8 mouse cellular contexts compared by ENCODE assay signal in the genomic region with DNA sequence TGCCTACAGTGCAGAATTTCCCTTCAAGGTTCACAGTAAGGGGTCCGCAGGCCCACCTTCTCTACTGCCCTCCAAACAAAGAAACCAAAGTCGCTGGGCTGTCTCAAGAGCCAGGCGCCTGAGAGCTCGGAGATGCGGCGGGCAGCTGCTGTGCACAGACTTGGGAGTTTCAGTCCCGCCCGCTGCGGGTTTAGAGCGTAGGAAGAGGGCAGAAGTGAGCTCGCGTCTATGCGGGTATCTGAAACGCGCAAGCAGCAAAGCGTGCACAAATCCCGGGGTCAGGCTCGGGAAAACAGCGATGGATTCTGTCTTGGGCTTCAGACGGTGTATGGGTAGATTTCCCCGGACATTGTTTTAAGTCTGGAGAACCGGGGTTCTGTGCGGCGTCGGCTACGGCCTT. TPM values are rescaled to one million over a fixed set of nuclear protein-coding genes. Genes with fewer than 3 reads are reported as not detected.
DNase-seq lines count a peak whose midpoint lies in the region; ATAC-seq lines count a peak whose summit lies in the region.

No protein-coding gene starts in this region.

- 0 out of 2 replicates have a peak, but pooled peaks have one; percentile 13 for ATAC-seq in kidney, embryonic 15.5 days (replicated peaks; ENCODE audit: low FRiP score)
- no peak for ATAC-seq in hindbrain, embryonic 13.5 days (ENCODE audit: low FRiP score)
- ATAC-seq in midbrain, embryonic 16.5 days = 0 out of 2 replicates have a peak, but pooled peaks have one; percentile 8
- ATAC-seq in activated CD4-positive, CD25-positive, alpha-beta regulatory T cell, adult 4 months = no peak

- peaks cover 24% of the 10 kb centered on the region for H3K4me1 ChIP-seq in kidney, embryonic 15.5 days
- H3K4me1 ChIP-seq in hindbrain, embryonic 13.5 days (replicated peaks) = peaks cover 37% of the 10 kb centered on the region
- H3K4me1 ChIP-seq in midbrain, embryonic 16.5 days (ENCODE audit: control insufficient read depth, insufficient read depth, low read length) = peaks cover 15% of the 10 kb centered on the region

- DNase-seq in kidney, adult 8-10 months = no peak
- peak; percentile 80 for DNase-seq in embryo, embryonic 11 days
- no peak for DNase-seq in c-Kit-positive CD71-positive TER-119-positive erythroid progenitor cells, embryonic 14.5 days (ENCODE audit: low spot score)
- DNase-seq in urinary bladder, postnatal 4 days (ENCODE audit: low spot score in 2 of 2) = no peak

- peak overlapping the region; percentile 21; the same call in 1 of the 2 replicates for H3K4me3 ChIP-seq in kidney, embryonic 15.5 days (replicated peaks)
- peak overlapping the region; percentile 19 for H3K4me3 ChIP-seq in hindbrain, embryonic 13.5 days
- H3K4me3 ChIP-seq in midbrain, embryonic 16.5 days (ENCODE audit: low read depth, low read length) = peak overlapping the region; percentile 38

- H3K27ac ChIP-seq in kidney, embryonic 15.5 days = no peak overlapping the region
- peak overlapping the region; percentile 40 for H3K27ac ChIP-seq in hindbrain, embryonic 13.5 days
- peak overlapping the region; percentile 87 for H3K27ac ChIP-seq in midbrain, embryonic 16.5 days (ENCODE audit: low read length)

- H3K9ac ChIP-seq in kidney, embryonic 15.5 days = no peak overlapping the region
- peak overlapping the region; percentile 35; the same call in 1 of the 2 replicates for H3K9ac ChIP-seq in hindbrain, embryonic 13.5 days
- H3K9ac ChIP-seq in midbrain, embryonic 16.5 days (ENCODE audit: low read depth, low read length) = peak overlapping the region; percentile 54

- no peaks in the 10 kb centered on the region for H3K9me3 ChIP-seq in kidney, embryonic 15.5 days (replicated peaks)
- no peaks in the 10 kb centered on the region for H3K9me3 ChIP-seq in hindbrain, embryonic 13.5 days
- no peaks in the 10 kb centered on the region for H3K9me3 ChIP-seq in midbrain, embryonic 16.5 days (replicated peaks; ENCODE audit: control insufficient read depth, low read length, poor library complexity, severe bottlenecking)

- no peaks in the 10 kb centered on the region for H3K36me3 ChIP-seq in kidney, embryonic 15.5 days
- no peaks in the 10 kb centered on the region for H3K36me3 ChIP-seq in hindbrain, embryonic 13.5 days
- H3K36me3 ChIP-seq in midbrain, embryonic 16.5 days (ENCODE audit: control insufficient read depth, insufficient read depth, low read length) = no peaks in the 10 kb centered on the region

- peak overlapping the region; percentile 40 for H3K4me2 ChIP-seq in kidney, embryonic 15.5 days
- H3K4me2 ChIP-seq in hindbrain, embryonic 13.5 days = peak overlapping the region; percentile 43
- peak overlapping the region; percentile 52 for H3K4me2 ChIP-seq in midbrain, embryonic 16.5 days (ENCODE audit: low read length)

- under 1% methylated on average over 26 of the region's 26 CpGs for WGBS in kidney, embryonic 15.5 days
- 0% methylated on average over 26 of the region's 26 CpGs for WGBS in hindbrain, embryonic 13.5 days
- WGBS in midbrain, embryonic 16.5 days = 1% methylated on average over 26 of the region's 26 CpGs

- peaks cover 100% of the 10 kb centered on the region for H3K27me3 ChIP-seq in kidney, embryonic 15.5 days
- peaks cover 97% of the 10 kb centered on the region for H3K27me3 ChIP-seq in hindbrain, embryonic 13.5 days
- peaks cover 37% of the 10 kb centered on the region for H3K27me3 ChIP-seq in midbrain, embryonic 16.5 days (ENCODE audit: control insufficient read depth, insufficient read depth, low read depth, low read length)

RNA-seq across cellular contexts. Expression of a gene that starts 7.4 kb away (rescaled TPM):
- polyA plus RNA-seq in kidney, embryonic 15.5 days (2015; fragmentation: Nextera tagmentation; extraction: Ambion mirVana) = not detected in 2 replicates
- 23.9 and 24.5 TPM in 2 replicates for polyA plus RNA-seq in hindbrain, embryonic 13.5 days (2015; fragmentation: Nextera tagmentation; extraction: Ambion mirVana)
- 60.0 and 76.6 TPM in 2 replicates for polyA plus RNA-seq in midbrain, embryonic 16.5 days (2015; fragmentation: Nextera tagmentation; extraction: Ambion mirVana)
- not detected for polyA plus RNA-seq in activated CD4-positive, CD25-positive, alpha-beta regulatory T cell, adult 4 months (2017; shearing (Covaris generic))

Comparison
In these comparisons a context has a peak if more than half of its experiments do, and no peak if none do; other contexts are left out.
1. ATAC-seq: peak in kidney, embryonic 15.5 days (single experiment) and midbrain, embryonic 16.5 days (single experiment); none in hindbrain, embryonic 13.5 days (single experiment) and activated CD4-positive, CD25-positive, alpha-beta regulatory T cell, adult 4 months (single experiment).
2. RNA of a gene that starts 7.4 kb away (polyA plus RNA-seq): 60.0 to 76.6 TPM in midbrain, embryonic 16.5 days and 23.9 to 24.5 TPM in hindbrain, embryonic 13.5 days; not detected in kidney, embryonic 15.5 days and not detected in activated CD4-positive, CD25-positive, alpha-beta regulatory T cell, adult 4 months; every median in the first group is over 10 times any median in the second.
3. Peak in every context shown above with its lines, with median percentiles within 50 percentile points of each other: H3K4me2 ChIP-seq and H3K4me3 ChIP-seq.